In the genomic region with DNA sequence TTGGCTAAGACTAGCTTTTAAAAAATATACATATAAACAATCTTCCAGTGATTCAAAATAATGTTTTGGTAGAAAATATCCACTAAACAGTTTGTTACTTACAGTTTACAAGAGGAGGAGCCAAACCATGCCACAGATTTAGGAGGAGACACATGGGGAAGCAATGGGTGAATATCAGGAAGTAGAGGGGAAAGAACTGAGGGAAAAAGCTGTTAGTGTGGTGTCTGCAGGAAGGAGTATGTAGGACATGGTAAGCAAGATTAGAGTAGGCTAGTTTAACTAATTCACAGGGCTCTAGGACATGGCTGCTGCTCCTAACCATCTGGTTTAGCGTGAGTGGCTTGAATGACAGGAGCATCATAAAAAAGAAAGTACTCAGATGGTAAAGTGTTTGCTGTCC, we compare ENCODE assay signal across 17 mouse cellular contexts.
"Had no signal": no experiment of that assay in that cellular context is flagged by ENCODE, and none has a peak within 500 bp of the region (broad histone marks: within the 10 kb centered on the region; RNA-seq: fewer than 3 reads in every experiment).

No protein-coding gene starts in this region.

- H3K27me3 ChIP-seq: midbrain, embryonic 12.5 days; neural tube, embryonic 12.5 days; stomach, embryonic 15.5 days had no signal

- H3K4me3 ChIP-seq: midbrain, embryonic 10.5 days; midbrain, embryonic 12.5 days; myocyte; neural tube, embryonic 12.5 days; stomach, embryonic 15.5 days had no signal

- H3K4me1 ChIP-seq: midbrain, embryonic 12.5 days; neural tube, embryonic 12.5 days had no signal

- ATAC-seq: midbrain, embryonic 16.5 days had no signal

- DNase-seq: lung, adult 18-20 months; lung, embryonic 14.5 days; lung, postnatal 10 days; lung, postnatal 4 days; midbrain, embryonic 14.5 days; right cerebral cortex, postnatal 14 days; thymus, adult 2 months; thymus, postnatal 25 days; thymus, postnatal 4 days had no signal

- H3K27ac ChIP-seq: liver, embryonic 14.5 days; midbrain, embryonic 10.5 days; midbrain, embryonic 12.5 days; neural tube, embryonic 12.5 days; stomach, embryonic 15.5 days; stomach, postnatal 0 days had no signal

- H3K9me3 ChIP-seq: midbrain, embryonic 10.5 days; midbrain, embryonic 12.5 days; neural tube, embryonic 12.5 days; stomach, embryonic 15.5 days had no signal

- H3K9ac ChIP-seq: liver, embryonic 14.5 days; lung, embryonic 14.5 days; midbrain, embryonic 12.5 days; neural tube, embryonic 12.5 days; stomach, embryonic 15.5 days had no signal

- H3K36me3 ChIP-seq: midbrain, embryonic 12.5 days; neural tube, embryonic 12.5 days; stomach, embryonic 15.5 days had no signal
